ENCODE assay signal across 9 mouse cellular contexts in the genomic region with DNA sequence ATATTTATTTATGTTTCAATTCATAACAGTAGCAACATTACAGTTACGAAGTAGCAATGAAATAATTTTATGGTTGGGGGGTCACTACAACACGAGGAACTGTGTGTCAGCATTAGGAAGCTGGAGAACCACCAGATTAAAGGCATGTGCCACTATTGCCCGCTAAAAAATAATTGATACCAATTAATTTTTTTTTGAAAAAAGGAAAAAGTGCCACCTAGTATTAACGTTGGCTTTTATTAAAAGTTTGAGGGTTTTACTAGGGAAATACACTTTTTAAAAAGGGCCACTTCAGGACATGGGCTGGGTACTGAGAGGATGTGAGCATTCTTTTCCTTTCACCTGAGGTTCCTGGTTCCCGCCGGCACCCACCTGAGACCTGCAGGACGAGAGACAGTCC. TPM values are rescaled to one million over a fixed set of nuclear protein-coding genes. Genes with fewer than 3 reads are reported as not detected.
DNase-seq lines count a peak whose midpoint lies in the region; ATAC-seq and TF ChIP-seq lines count a peak whose summit lies in the region.
"Had no signal": no experiment of that assay in that cellular context is flagged by ENCODE, and none has a peak within 500 bp of the region (broad histone marks: within the 10 kb centered on the region; RNA-seq: fewer than 3 reads in every experiment).

A gene (plus strand): TSS at position 301 of the 400 bp plus-strand sequence.

- TF ChIP-seq POLR2A in brain, embryonic 14.5 days (IDR thresholded peaks at IDR 0.05; ENCODE audit: borderline replicate concordance, extremely low read depth, insufficient read depth, insufficient read length, poor library complexity, severe bottlenecking), result no peak

- H3K9me3 ChIP-seq in kidney, postnatal 0 days (replicated peaks; ENCODE audit: low read length), result no peaks in the 10 kb centered on the region
- no peaks in the 10 kb centered on the region for H3K9me3 ChIP-seq in midbrain, postnatal 0 days (ENCODE audit: low read length)
- H3K9me3 ChIP-seq: G1E had no signal

- 22% methylated on average over 7 of the region's 7 CpGs for WGBS in kidney, postnatal 0 days
- 18% methylated on average over 7 of the region's 7 CpGs for WGBS in midbrain, postnatal 0 days

- peaks cover 6% of the 10 kb centered on the region; the same call in 1 of the 2 replicates for H3K4me1 ChIP-seq in kidney, postnatal 0 days (replicated peaks; ENCODE audit: insufficient read depth, low read length)
- no peaks in the 10 kb centered on the region for H3K4me1 ChIP-seq in midbrain, postnatal 0 days (ENCODE audit: insufficient read depth, low read length)

- H3K27me3 ChIP-seq in kidney, postnatal 0 days (ENCODE audit: insufficient read depth, low read length), result no peaks in the 10 kb centered on the region
- H3K27me3 ChIP-seq in midbrain, postnatal 0 days (ENCODE audit: insufficient read depth, low read length), result no peaks in the 10 kb centered on the region

- H3K36me3 ChIP-seq in kidney, postnatal 0 days (ENCODE audit: insufficient read depth, low read length), result no peaks in the 10 kb centered on the region
- H3K36me3 ChIP-seq in midbrain, postnatal 0 days (ENCODE audit: insufficient read depth, low read length), result no peaks in the 10 kb centered on the region
- H3K36me3 ChIP-seq: G1E had no signal

- H3K4me2 ChIP-seq in kidney, postnatal 0 days (ENCODE audit: low read length), result peak within 1 kb of the TSS; percentile 98
- H3K4me2 ChIP-seq in midbrain, postnatal 0 days (ENCODE audit: low read depth, low read length, poor library complexity, severe bottlenecking), result peak within 1 kb of the TSS; percentile 73

- no peak for TF ChIP-seq CTCF in kidney, postnatal 0 days (IDR thresholded peaks at IDR 0.05; ENCODE audit: low read depth)
- no peak for TF ChIP-seq CTCF in brain, embryonic 14.5 days (IDR thresholded peaks at IDR 0.05; ENCODE audit: borderline replicate concordance, extremely low read depth, insufficient read depth, insufficient read length)
- TF ChIP-seq CTCF in midbrain, postnatal 0 days (IDR thresholded peaks at IDR 0.05), result no peak

- H3K27ac ChIP-seq in kidney, postnatal 0 days, result peak within 1 kb of the TSS; percentile 72
- H3K27ac ChIP-seq in midbrain, postnatal 0 days (ENCODE audit: low read depth, low read length), result peak within 1 kb of the TSS; percentile 74

- no peak for ATAC-seq in kidney, postnatal 0 days (replicated peaks; ENCODE audit: low FRiP score, low read depth)
- ATAC-seq in midbrain, postnatal 0 days (ENCODE audit: low FRiP score), result peak; percentile 1

- peak within 1 kb of the TSS; percentile 84 for H3K9ac ChIP-seq in kidney, postnatal 0 days (ENCODE audit: low read depth, low read length)
- H3K9ac ChIP-seq in midbrain, postnatal 0 days (replicated peaks; ENCODE audit: low read length, poor library complexity, severe bottlenecking), result peak within 1 kb of the TSS; percentile 90

- DNase-seq in kidney, postnatal 0 days (ENCODE audit: low spot score), result no peak
- no peak for DNase-seq in kidney, adult 8-10 months
- DNase-seq in brain, embryonic 14.5 days (ENCODE audit: low read depth), result no peak
- DNase-seq in heart, adult 8-10 months (ENCODE audit: low spot score), result no peak
- DNase-seq in layer of hippocampus, postnatal 25 days (ENCODE audit: extremely low spot score in 1 of 2, low spot score in 1 of 2), result no peak
- DNase-seq in midbrain, postnatal 0 days (ENCODE audit: low spot score), result no peak
- no peak for DNase-seq in thymus, postnatal 14 days
- DNase-seq in cerebellum, postnatal 25 days, result no peak

- peak within 1 kb of the TSS; percentile 86 for H3K4me3 ChIP-seq in kidney, postnatal 0 days (replicated peaks; ENCODE audit: low read depth, low read length)
- H3K4me3 ChIP-seq in midbrain, postnatal 0 days (ENCODE audit: low read depth, low read length), result peak within 1 kb of the TSS; percentile 90

RNA-seq across cellular contexts. Expression of the gene that starts here (rescaled TPM):
- 26.8 and 30.5 TPM in 2 replicates for polyA plus RNA-seq in kidney, postnatal 0 days (2015; fragmentation: Nextera tagmentation; extraction: Ambion mirVana)
- polyA plus RNA-seq in brain, embryonic 14.5 days (2012; rRNA removed), result 58.3 and 69.6 TPM in 2 replicates
- 10 to 100 TPM; 14.5 to 18.6 (median 15.7) TPM for total RNA-seq in heart, adult 8-10 months (2022)
- 10 to 100 TPM; 72.8 to 83.7 TPM for total RNA-seq in layer of hippocampus, postnatal 25 days (2021)
- 77.6 and 84.2 TPM in 2 replicates for total RNA-seq in midbrain, postnatal 0 days (2014; rRNA removed)
- 65.6 and 73.6 TPM in 2 replicates for polyA plus RNA-seq in midbrain, postnatal 0 days (2015; fragmentation: Nextera tagmentation; extraction: Ambion mirVana)
